Mouse (Mus musculus): ENCODE data around the gene Eml6. TPM values are rescaled to one million over a fixed set of nuclear protein-coding genes. Genes with fewer than 3 reads are reported as not detected.
"Not testable (repeated sequence)": the region's sequence is repeated elsewhere in the genome, so short reads cannot be mapped to it uniquely, and the experiment has no call there.

Gene Eml6
- polyA plus RNA-seq, 1 experiment = 1.1 TPM

- no peaks in the 10 kb centered on the region for H3K27me3 ChIP-seq (ENCODE audit: control insufficient read depth, insufficient read depth, low read length)
- TF ChIP-seq CTCF (IDR thresholded peaks at IDR 0.05; ENCODE audit: borderline replicate concordance, control insufficient read depth, extremely low read depth, insufficient read depth, low read length, poor library complexity) (no peak), POLR2A (IDR thresholded peaks at IDR 0.05; ENCODE audit: control insufficient read depth, extremely low read depth, insufficient read depth, low read length, poor library complexity) (no peak)
- H3K4me1 ChIP-seq (replicated peaks; ENCODE audit: control insufficient read depth, insufficient read depth, low read length) = no peaks in the 10 kb centered on the region
- no peaks in the 10 kb centered on the region for H3K36me3 ChIP-seq (ENCODE audit: control insufficient read depth, insufficient read depth, low read length)
- WGBS = 88% methylated on average over 4 of the region's 4 CpGs
- no peak for DNase-seq
- H3K4me3 ChIP-seq (ENCODE audit: control insufficient read depth, insufficient read depth, low read length) = no peak overlapping the region
- no peak overlapping the region for H3K27ac ChIP-seq (ENCODE audit: control insufficient read depth, insufficient read depth, low read length)
These were observed 260.8 kb downstream of the Eml6 start for GRCm38 (mm10) chr11:29765063-29765462.

- Histone ChIP-seq H3K27me3 (ENCODE audit: control insufficient read depth, insufficient read depth, low read length) (no peaks in the 10 kb centered on the region), H3K36me3 (ENCODE audit: control insufficient read depth, insufficient read depth, low read length) (no peaks in the 10 kb centered on the region), H3K4me1 (replicated peaks; ENCODE audit: control insufficient read depth, insufficient read depth, low read length) (no peaks in the 10 kb centered on the region), H3K27ac (ENCODE audit: control insufficient read depth, insufficient read depth, low read length) (no peak overlapping the region), H3K4me3 (ENCODE audit: control insufficient read depth, insufficient read depth, low read length) (no peak overlapping the region)
- 98% methylated on average over 1 of the region's 1 CpGs for WGBS
- TF ChIP-seq POLR2A (IDR thresholded peaks at IDR 0.05; ENCODE audit: control insufficient read depth, extremely low read depth, insufficient read depth, low read length, poor library complexity) = no peak
- TF ChIP-seq CTCF (IDR thresholded peaks at IDR 0.05; ENCODE audit: borderline replicate concordance, control insufficient read depth, extremely low read depth, insufficient read depth, low read length, poor library complexity) = no peak
- no peak for DNase-seq
These were observed 263.1 kb downstream of the Eml6 start for GRCm38 (mm10) chr11:29762768-29763167.

GRCm38 (mm10) chr11:29761387-29761786 lies 264.4 kb downstream of the Eml6 start:
- no peaks in the 10 kb centered on the region for H3K27me3 ChIP-seq (ENCODE audit: control insufficient read depth, insufficient read depth, low read length)
- H3K4me1 ChIP-seq (replicated peaks; ENCODE audit: control insufficient read depth, insufficient read depth, low read length) = no peaks in the 10 kb centered on the region
- no peak overlapping the region for H3K4me3 ChIP-seq (ENCODE audit: control insufficient read depth, insufficient read depth, low read length)
- TF ChIP-seq CTCF (IDR thresholded peaks at IDR 0.05; ENCODE audit: borderline replicate concordance, control insufficient read depth, extremely low read depth, insufficient read depth, low read length, poor library complexity) (no peak), POLR2A (IDR thresholded peaks at IDR 0.05; ENCODE audit: control insufficient read depth, extremely low read depth, insufficient read depth, low read length, poor library complexity) (no peak)
- WGBS = 97% methylated on average over 9 of the region's 9 CpGs
- H3K27ac ChIP-seq (ENCODE audit: control insufficient read depth, insufficient read depth, low read length) = no peak overlapping the region
- DNase-seq = no peak
- no peaks in the 10 kb centered on the region for H3K36me3 ChIP-seq (ENCODE audit: control insufficient read depth, insufficient read depth, low read length)

GRCm38 (mm10) chr11:29758617-29759016 lies 267.2 kb downstream of the Eml6 start:
- Histone ChIP-seq H3K4me3 (ENCODE audit: control insufficient read depth, insufficient read depth, low read length) (no peak overlapping the region), H3K36me3 (ENCODE audit: control insufficient read depth, insufficient read depth, low read length) (no peaks in the 10 kb centered on the region), H3K27me3 (ENCODE audit: control insufficient read depth, insufficient read depth, low read length) (no peaks in the 10 kb centered on the region), H3K27ac (ENCODE audit: control insufficient read depth, insufficient read depth, low read length) (no peak overlapping the region), H3K4me1 (replicated peaks; ENCODE audit: control insufficient read depth, insufficient read depth, low read length) (no peaks in the 10 kb centered on the region)
- WGBS = 98% methylated on average over 5 of the region's 5 CpGs
- TF ChIP-seq POLR2A (IDR thresholded peaks at IDR 0.05; ENCODE audit: control insufficient read depth, extremely low read depth, insufficient read depth, low read length, poor library complexity) (no peak), CTCF (IDR thresholded peaks at IDR 0.05; ENCODE audit: borderline replicate concordance, control insufficient read depth, extremely low read depth, insufficient read depth, low read length, poor library complexity) (no peak)
- DNase-seq = no peak

- not testable (repeated sequence) for H3K27me3 ChIP-seq (ENCODE audit: control insufficient read depth, insufficient read depth, low read length); DNase-seq; H3K4me1 ChIP-seq (replicated peaks; ENCODE audit: control insufficient read depth, insufficient read depth, low read length); H3K27ac ChIP-seq (ENCODE audit: control insufficient read depth, insufficient read depth, low read length); H3K4me3 ChIP-seq (ENCODE audit: control insufficient read depth, insufficient read depth, low read length); H3K36me3 ChIP-seq (ENCODE audit: control insufficient read depth, insufficient read depth, low read length)
- WGBS = 98% methylated on average over 5 of the region's 5 CpGs
These were observed 269.8 kb downstream of the Eml6 start for GRCm38 (mm10) chr11:29756007-29756406.

GRCm38 (mm10) chr11:29751648-29752611 lies 273.9 kb downstream of the Eml6 start:
- no peak overlapping the region for H3K4me3 ChIP-seq (ENCODE audit: control insufficient read depth, insufficient read depth, low read length)
- H3K36me3 ChIP-seq (ENCODE audit: control insufficient read depth, insufficient read depth, low read length) = no peaks in the 10 kb centered on the region
- no peak overlapping the region for H3K27ac ChIP-seq (ENCODE audit: control insufficient read depth, insufficient read depth, low read length)
- TF ChIP-seq POLR2A (IDR thresholded peaks at IDR 0.05; ENCODE audit: control insufficient read depth, extremely low read depth, insufficient read depth, low read length, poor library complexity) (no peak), CTCF (IDR thresholded peaks at IDR 0.05; ENCODE audit: borderline replicate concordance, control insufficient read depth, extremely low read depth, insufficient read depth, low read length, poor library complexity) (no peak)
- no peaks in the 10 kb centered on the region for H3K4me1 ChIP-seq (replicated peaks; ENCODE audit: control insufficient read depth, insufficient read depth, low read length)
- WGBS = 95% methylated on average over 14 of the region's 14 CpGs
- no peak for DNase-seq
- H3K27me3 ChIP-seq (ENCODE audit: control insufficient read depth, insufficient read depth, low read length) = no peaks in the 10 kb centered on the region
